Mouse (Mus musculus) left cerebral cortex, adult 8-10 months (tissue): ENCODE data around the gene Gpr137c. TPM values are rescaled to one million over a fixed set of nuclear protein-coding genes. Genes with fewer than 3 reads are reported as not detected.
A peak's percentile ranks its signal among the peaks of the same experiment; 100 is the strongest.

ENCODE experiments used
- DNase-seq, 2 experiments: peaks; one replicate each; pipeline ENCODE4 v3.0.0; 2022; ENCODE audit warnings: low spot score in 2 of 2
- total RNA-seq, 4 experiments: library from RNA; stranded (reverse); gene quantifications; 2 replicates each; pipeline ENCODE4 v1.2.4; 2022

The Gpr137c gene
- total RNA-seq, 4 experiments from 2014 or later: 30.6 to 37.4 (median 33.5) TPM

DNA sequence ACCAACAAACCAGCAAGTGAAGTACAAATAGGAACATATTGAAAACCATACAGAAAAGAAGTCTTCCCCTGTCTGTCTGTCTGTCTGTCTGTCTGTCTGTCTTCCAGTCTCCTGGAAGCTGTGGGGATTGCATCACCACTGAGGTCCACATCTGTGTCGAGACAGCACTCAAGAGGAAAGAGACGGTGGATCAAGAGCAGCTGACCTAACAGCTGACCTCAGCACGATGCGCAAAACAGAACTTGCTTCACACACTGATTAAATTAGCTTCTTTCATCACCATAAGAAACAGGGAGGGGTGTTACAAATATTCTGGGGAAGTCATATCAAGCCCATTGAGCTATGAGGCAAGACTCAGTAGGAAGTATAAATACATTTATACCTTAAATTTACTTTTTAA lies 72.1 kb downstream of the Gpr137c start:
- no peak for DNase-seq

DNA sequence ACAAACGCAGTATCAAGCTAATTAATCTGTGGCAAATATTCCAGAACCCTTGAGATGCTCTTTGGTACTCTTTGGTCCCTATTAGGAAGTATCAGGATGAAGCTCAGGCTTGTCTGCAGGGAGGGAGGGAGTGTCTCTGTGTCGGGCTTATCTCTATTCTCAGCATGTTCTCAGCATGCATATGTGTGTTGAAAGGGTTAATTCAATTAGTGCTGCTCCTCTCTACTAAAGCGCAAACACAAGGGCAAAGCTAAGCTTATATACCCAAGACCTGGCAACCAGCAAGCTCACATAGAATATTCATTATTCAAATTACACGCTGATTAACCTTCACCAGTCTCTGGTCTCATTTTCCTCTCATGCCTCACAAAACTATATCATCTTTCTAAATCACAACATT lies 84.4 kb downstream of the Gpr137c start:
- DNase-seq: no peak

DNA sequence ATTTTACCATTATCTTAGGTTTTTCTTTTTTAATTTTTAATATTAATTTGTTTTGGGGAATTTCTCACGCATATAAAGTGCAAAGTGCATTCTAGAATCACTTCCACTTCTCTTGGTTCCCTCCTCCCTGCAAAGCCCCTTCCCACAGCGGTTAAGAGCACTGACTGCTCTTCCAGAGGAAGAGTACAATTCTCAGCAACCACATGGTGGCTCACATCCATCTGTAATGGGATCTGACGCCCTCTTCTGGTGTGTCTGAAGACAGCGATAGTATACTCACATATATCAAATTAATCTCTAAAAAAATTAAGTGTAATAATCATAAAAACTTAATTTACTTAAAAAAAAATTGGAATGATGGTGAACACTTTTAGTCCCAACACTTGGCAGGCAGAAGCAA lies 84.9 kb downstream of the Gpr137c start:
- DNase-seq: no peak

DNA sequence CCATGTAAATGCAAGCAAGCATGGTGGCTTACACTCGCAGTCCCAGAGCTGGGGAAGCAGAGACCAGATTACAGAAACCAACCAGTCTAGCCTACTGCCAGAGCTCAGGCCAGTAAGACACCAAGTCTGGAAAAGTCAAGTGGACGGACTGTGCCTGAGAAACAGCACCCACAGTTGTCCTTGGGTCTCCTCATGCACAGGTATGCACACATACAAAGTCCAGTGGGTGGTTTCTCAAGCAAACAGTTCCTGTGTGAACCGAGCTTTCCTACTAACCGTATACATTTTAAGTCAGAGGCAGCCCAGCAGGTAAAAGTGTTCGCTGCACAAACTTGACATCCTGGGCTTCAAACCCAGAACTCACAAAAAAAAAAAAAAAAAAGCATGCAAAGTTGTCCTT lies 86.3 kb downstream of the Gpr137c start:
- DNase-seq: no peak

DNA sequence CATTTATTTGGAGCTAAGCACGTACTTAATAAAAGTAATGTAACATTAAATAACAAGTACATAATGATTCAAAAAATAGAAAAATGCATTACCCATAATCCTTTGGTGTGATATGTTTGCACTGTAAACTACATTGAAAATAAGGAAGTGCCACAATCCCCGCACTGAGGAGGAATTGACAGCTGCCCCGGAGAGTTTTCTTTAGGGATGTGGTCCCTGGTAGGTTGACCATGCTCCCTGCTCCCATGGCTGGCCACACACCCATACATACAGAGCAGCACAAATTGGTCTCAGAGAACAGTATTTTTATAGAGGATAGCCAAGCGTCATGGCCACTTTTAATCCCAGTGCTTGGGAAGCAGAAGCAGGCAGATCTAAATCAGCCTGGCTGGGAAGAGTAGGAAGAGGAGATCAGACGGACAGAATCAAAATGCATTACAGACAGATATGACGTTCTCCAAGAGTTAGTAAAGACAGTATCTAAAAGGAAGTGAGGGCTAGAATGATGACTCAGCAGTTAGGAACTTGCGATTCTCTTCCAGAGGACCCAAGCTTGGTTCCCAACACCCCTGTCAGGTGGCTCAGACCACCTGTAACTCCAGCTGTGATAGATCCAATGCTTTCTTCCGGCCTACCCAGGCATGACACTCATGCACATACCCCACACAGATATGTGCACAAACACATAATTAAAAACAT lies 88.3 kb downstream of the Gpr137c start:
- DNase-seq: no peak

DNA sequence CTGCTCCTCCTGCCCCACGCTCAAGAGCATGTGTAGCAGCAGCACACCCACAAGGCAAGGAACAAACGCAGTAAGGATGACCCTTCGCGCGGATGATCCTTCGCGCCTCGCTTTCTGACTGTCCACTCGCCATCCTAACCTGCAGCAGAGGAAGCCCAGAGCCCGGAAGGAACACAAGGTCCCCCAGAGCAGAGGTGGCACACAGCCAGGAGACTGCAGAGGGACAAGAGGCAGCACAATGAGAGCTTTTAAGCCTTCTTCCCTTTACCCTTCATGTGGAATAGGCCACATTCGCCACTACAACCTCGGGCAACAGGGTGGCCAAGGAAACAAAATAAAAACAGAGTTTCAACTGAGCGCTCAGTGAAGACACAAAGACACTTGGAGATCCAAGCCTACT lies 90.1 kb downstream of the Gpr137c start:
- DNase-seq: no peak

DNA sequence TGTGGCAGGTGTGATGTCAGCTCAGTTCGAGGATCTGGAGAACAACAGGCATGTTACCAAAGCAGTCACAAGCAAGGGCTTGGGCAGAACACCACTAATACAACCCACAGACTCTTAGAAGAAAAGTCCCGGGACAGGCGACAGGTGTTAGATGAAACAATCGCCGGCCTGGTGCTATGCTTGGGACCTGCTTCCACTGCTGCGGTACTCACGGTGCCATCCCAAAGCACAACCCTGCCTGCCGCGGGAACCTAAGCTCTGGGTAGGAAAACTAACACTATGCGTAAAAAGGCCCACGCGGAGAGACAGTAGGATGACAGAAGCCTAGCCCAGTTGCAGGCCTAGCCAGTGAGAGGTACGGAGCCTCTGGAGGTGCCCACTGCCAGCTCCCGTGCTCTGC lies 90.6 kb downstream of the Gpr137c start:
- DNase-seq: no peak

DNA sequence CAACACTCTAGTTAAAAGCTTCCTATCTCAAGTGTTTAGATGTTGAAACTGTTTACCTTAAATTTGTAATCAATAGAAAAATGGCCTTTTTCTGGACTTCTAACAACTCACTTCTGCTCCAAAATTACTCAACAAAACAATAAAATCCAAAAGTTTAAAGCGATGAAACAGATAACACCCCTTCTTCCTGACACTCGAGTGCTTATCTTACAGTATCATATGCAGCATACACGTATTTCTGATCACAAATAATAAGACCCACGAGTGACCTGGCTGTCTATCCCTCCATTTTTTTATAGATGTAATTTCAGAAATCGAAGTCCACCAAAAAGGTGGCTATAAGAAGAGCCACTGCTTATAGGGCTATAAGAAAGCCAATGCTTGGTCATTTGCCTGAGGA lies 97.4 kb downstream of the Gpr137c start:
- DNase-seq: no peak

DNA sequence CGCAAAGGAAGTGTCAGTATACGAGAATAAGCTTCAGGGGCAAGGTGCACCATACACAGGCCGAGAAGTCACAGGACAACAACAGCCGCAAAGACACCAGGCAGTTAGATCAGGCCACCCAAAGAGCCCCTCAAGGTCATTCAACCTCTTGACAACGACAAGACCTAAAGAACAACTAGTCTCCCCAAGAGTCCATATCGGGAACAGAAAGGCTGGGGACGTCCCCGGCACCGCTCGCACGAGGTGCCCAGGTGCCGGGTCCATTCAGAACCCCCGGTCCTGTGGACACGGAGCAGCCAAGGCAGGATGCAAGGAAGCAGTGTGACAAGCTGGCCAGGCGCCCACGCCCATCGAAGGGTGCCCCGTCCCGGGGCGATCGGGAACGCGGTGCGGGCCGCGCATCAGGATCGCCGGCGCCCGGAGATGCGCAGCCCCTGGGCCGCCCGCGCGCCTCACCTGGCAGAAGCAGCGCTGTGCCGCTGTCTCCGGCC lies 98.4 kb downstream of the Gpr137c start:
- peak in 1 of 2 experiments; percentile 38 for DNase-seq

DNA sequence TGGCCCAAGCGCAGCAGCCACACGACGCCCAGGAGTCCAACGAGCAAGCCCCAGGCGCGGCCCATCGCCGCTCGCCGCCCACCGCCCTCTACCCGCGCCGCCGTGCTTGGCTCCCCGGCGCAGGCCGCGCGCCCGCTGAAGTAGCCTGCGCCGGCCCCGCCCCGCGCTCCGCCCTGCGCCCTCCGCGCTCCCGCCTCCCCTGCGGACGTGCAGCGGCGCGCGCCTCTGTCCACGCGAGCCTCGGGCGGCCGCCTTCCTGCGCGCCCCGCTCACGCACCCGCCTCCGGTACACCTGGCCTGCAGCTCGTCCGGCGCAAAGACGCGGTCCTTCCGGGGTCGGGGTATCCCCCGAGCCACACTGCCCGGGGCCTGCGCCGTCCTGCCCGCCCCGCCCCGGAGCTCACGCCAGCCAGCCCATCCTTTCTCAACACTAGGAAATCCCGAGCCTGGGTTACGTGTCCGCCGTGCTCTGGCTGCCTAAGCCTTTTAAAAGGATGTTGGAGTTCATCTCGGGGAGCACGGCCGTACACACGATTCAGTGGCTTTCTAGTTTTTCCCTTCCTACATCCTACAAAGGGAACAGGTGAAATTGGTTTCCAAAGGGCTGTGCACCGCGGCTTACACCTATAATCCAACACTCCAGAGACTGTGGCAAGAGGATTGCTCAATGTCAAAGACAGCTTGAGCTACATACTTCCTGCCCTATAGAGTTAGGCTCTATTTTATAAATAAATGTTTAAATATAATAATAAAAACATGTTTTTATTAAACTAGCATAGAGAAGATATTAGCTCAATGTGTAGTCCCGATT lies 99.1 kb downstream of the Gpr137c start, which contains the start of gene Ero1l:
Gene Ero1l (minus strand): TSS at position 346 of the 811 bp plus-strand sequence.
- peak; percentile 71 to 79 for DNase-seq

DNA sequence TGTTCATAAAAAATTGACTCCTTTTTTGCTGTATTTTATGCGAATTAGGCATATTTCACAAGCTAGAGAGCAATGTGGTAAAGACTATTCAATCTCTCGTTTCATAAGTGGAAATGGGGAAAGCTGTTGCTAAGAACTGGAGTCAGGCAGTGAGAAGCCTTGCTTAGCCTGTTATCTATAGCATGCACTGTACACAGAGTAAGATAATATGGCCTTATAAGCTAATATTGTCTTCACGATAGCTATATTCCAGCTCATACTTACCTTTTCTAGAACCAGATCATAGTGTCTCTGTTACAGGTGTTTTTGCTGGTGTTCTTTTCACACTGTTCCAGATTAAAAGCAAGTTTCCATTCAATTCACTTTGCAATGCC lies 99.7 kb downstream of the Gpr137c start:
- DNase-seq: no peak

DNA sequence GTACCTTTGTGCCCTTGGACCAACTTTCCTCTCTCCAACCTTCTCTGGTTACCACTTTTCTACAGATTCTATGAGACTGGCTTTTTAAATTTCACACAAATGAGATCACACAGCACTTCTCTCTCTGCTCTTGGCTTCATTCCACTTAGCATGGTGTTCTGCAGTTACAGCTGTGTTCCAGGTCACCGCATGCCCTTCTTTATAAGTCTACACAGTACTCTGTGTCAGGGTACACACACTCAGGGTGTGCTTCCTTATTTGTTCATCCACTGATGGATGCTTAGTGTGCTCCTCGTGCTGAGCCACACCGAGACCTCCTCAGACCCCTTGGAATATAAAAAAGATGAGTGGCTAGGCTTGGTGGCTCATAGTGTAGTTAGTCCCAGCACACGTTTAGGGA lies 100.6 kb downstream of the Gpr137c start:
- no peak for DNase-seq

DNA sequence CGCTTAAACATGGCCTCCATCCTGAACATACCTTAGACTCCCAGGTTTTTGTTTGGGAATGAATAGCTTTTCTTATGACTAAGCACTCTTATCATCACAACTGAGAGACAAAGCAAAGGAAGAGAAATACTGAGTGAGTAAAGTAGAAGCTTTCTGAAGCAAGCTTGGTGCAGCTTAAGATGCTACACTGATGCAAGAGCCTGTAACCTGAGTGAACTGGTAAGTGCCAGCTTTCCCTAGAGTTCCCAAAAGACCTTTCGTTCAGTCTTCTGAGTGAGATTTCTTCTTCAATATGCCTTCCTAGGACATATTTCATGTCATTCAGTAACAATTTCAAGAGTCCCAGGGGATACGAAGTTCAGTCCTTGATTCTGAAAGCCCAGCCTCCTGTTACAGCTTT lies 101.5 kb downstream of the Gpr137c start:
- DNase-seq: no peak

DNA sequence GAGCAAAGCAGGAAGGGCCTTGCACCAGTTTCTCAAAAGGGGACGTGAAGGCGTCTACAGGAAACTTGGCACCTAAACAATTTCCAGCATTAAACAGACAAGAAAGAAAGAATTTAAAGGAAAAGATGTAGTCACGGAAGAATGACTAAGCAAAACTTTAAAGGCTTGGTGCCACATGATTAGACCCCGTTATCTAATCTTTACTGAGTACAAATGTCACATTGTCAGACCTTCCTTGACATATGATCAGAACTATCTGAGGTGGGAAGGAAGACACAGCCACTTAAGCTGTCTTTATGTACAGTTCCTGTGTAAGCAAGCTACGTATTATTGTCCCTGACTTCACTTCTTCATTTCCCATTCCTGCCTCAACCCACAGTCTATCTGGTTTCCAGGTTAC lies 102.1 kb downstream of the Gpr137c start:
- no peak for DNase-seq

DNA sequence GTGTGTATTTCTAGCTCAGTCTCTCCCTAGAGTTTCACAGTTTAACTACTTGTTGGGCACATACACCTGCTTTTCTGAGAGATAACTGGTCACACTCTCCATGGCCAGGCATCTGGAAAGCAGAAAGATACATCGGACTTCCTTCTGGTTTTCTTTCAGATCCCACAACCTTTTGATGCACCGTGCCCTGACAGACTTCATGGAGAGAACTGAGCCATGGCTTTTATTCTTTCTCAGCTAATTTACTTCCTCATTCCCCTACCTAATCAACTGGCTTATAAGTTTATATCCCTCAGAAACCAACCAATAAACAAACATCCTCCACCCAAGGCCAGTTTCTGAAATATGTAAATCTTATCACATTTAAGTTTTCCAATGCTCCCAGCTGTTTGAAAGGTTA lies 102.9 kb downstream of the Gpr137c start:
- DNase-seq: no peak

DNA sequence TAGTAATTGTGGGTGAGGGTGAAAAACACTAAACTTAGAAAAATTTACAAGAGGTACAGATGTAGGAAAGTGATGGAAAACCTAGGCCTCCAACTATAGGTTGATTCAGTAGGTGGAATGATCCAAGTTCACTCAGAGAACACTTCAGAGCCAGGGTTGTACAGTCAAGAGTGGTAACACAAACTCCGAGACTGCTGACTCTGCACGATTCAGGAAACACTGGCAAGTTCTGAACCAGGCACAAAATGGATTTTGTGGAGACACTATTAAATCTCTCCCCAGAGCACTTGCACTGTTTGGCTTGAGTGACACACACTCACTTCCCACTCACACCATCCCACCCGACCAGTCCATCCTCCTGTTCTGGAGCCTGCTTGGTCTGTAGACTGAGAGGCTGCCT lies 103.8 kb downstream of the Gpr137c start:
- DNase-seq: no peak

DNA sequence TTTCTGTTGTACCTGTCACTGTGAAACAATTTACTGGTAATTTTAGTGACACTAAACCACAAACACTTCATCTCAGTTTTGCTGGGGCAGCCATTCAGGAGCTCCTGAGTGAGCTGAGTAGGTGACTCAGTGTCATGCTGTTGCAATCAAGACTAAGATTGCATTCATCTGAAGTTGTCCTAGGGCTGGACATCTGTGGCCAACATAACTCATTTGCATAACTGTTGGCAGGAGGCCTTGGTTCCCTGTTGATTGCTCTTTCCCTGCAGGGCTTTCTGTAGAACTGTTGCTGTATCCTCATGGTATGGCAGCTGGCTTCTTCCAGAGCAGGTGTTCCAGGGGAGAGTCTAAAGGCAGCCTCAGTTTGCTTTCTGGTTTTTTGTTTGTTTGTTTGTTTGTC lies 106.0 kb downstream of the Gpr137c start:
- no peak for DNase-seq

DNA sequence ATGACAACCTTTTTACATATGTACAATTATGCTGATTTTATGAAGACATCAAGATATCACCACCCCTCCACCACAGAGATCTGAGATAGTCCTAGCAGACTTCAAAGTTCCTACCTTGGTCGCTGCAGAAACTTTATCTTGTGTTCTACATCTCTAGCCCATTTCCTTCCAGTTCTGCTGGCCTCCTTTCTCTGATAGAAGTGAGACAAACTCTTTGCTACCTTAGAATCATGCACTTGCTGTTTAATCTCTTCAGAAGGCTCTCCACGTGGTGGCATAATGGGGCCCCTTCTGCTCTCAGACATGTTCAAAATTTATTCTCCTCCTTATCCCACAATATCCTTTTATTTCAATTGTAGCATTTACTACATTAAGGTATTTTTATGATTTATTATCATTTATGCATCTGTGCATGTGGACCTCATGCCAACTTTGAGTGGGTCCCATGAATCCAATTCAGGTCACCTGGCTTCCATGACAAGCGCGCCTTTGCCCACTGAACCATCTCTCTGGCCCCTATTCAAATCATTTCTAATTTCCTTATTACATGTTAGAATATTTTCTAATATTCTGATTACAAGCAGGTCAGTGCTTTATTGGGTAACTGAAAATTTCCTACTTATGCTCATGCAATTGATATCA lies 108.7 kb downstream of the Gpr137c start:
- DNase-seq: no peak

DNA sequence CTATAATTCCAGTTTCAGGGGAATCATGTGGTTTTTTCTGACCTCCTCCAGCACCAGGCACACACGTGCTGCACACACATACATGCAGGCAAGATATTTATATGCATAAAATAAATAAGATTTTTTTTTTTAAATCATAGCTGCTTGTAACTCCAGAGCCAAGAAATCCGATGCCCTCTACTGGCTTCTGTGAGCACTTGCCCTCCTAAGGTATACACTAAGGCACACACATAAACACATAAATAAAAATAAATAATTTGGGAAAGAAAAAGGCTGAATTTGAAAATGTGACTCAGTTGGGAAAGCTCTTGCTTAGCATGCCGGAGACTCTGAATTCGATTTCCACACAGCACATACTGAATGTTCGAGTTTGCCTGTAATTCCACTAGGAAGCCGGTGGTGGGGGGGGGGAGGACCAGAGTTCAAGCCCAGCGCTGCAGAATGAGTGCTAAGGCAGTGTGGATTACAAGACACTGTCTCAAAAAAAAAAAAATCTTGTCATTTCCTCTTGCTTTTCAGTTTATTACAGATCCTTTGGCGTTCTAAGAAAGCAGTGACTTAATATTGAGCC lies 109.6 kb downstream of the Gpr137c start:
- DNase-seq: no peak

DNA sequence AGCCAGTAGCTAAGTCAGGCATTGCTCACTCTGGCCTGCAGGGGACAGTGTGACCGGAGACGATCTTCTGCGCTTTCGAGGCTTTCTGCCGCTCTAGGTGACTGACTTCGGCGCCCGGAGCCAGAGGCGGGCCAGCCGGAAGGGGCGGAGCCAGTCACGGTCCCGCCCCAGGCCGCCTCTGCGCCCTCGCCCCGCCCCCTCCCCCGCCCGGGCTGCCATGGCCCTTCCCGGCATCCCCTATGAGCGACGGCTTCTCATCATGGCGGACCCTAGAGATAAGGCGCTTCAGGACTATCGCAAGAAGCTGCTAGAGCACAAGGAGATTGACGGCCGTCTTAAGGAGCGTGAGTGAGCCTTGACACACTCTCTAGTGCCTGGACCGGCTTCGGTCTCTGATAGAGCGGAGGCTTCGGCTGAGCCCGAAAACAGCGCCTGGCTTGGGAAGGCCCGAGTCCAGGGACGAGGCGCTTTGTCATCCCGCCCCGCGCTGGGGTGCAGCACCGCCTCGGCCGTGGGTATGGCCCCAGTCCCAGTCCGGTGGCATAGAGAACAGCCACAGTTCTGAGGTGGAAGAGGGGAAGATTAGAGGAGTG lies 110.2 kb downstream of the Gpr137c start, which contains the start of gene Psmc6:
Gene Psmc6 (plus strand): TSS at position 200 of the 593 bp plus-strand sequence.
- peak; percentile 70 to 87 for DNase-seq
